Mouse (Mus musculus) thymus, postnatal 0 days (tissue): ENCODE measurements around the gene Ift22. TPM values are rescaled to one million over a fixed set of nuclear protein-coding genes. Genes with fewer than 3 reads are reported as not detected.
"Not testable (repeated sequence)": the region's sequence is repeated elsewhere in the genome, so short reads cannot be mapped to it uniquely, and the experiment has no call there.

ENCODE experiments used
- DNase-seq: peaks from one replicate; pipeline ENCODE4 v3.0.0-alpha.2; 2015; ENCODE audit warnings: low spot score
- polyA plus RNA-seq: library from polyadenylated mRNA; unstranded; fragments of >200 nt; fragmentation: Nextera tagmentation; extraction: Ambion mirVana; gene quantifications from 2 replicates; pipeline ENCODE4 v1.2.1, GENCODE M21; 2015

Ift22 gene
- polyA plus RNA-seq, 1 experiment from 2014 or later, result 36.7 TPM

- DNase-seq, result peak; percentile 55
Observed at GRCm38 (mm10) chr5:136905630-136906029, 2.3 kb upstream of the Ift22 start.

GRCm38 (mm10) chr5:136907587-136907986 lies 363 bp upstream of the Ift22 start:
- no peak for DNase-seq

DNA sequence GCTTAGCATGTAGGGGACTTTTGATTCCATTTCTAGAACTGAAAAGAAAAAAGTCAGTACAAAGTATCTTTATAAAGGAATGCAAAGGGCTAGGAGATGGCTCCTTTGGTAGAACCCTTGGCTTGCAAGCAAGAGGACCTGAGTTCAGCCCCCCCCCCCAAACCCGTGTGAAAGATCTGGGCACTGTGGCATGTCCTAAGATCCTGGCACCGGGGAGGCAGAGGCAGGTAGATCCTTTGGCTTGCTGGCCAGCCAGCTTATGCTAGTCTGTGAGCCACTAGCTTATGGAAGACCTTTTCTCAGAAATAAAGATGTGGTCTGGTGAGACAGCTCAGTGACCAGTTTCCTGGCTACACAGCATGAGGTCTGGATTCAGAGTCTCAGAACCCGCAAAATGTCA lies 6.2 kb downstream of the Ift22 start:
- no peak for DNase-seq

GRCm38 (mm10) chr5:136917613-136918242 lies 9.8 kb downstream of the Ift22 start:
- DNase-seq, result no peak

DNA sequence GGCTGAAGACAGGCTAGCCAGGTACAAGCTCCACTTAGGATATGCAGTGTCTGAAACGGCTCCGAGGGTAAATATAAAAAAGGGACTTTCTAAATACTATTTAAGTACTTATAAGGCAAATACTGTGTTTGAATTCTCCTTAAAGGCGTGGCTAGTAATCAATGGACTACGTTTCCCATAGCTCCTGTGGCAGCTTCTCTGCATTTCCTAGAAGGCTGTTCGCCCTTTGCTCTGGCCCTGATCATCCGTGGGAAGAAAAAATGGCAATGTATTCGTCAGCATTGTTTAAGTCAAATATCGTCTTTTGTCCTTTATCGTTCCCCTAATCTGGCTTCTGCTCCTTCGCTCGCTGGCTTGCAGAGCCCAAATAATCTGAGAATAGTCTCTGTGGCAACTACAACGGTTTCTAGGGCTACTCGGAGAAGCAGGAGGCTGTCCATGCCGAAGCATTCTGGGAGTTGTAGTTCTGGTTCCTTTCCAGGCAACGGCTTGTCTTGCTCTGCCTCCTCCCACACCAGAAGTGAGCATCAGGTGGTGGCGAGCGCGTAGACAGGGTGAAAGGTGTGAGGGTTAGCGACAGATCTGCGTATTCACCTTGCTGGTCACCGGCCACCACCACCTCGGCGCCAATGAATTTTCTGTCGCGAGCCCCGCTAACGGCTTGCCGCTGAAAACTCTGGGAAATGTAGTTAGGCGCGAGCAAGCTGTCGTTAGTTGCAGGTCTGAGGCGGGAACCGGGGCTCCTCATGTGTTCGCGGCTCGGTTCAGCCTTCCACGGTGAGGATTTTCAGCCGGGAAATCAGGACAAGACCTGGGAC lies 10.9 kb downstream of the Ift22 start:
- peak; percentile 83 for DNase-seq

GRCm38 (mm10) chr5:136919546-136920301 lies 11.8 kb downstream of the Ift22 start:
- DNase-seq, result no peak

DNA sequence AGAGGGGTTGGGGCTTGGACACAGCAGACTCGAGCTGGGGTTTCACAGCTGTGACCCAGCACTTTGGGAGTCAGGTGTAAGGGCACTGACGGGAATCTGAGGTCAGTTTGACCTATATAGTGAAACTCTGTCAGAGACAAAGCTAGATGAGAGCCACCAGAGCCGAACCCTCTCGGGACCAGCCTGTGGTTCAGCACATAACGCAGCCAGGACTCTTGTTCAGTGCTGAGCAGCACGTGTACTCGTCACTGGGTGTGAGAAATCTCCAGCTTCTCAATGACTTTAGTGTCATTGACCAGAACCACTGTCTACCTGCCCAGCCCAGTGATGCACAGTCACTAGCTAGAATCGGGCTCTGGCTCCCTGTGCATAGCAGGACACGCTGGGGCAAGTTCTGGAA lies 14.9 kb downstream of the Ift22 start:
- no peak for DNase-seq

DNA sequence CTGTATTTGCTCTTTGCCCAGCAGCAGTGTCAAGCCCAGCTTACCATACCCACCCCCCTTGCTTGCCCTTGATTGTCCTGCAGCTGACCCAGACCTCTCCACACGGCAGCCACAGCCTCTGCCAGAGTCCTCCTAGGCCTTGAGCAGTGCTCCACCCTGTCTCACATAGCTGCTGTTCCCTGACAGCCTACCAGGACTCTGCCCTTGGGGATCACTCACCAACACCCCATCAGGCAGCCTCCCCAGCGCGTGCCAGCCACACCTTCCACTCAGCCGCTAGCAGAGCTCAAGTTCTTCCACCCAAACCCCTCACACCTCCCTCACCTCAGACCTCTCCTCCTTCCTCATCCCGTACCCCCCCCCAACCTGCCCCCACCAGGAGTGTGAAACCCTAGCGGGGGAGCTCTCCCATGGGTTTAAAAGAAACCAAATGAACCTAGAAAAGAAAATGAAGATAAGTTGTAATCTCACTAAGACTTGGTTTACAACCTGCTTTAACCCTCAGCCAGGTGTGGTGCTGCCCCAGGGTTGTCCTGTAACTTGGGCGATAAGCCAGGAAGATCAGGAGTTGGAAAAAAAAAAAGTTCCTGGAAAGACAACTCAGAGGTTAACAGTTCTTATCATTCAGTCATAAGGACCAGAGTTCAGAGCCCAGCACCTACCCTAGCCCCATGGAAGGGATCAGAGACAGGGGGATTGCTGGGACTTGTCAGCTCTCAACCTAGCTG lies 16.0 kb downstream of the Ift22 start:
- no peak for DNase-seq

DNA sequence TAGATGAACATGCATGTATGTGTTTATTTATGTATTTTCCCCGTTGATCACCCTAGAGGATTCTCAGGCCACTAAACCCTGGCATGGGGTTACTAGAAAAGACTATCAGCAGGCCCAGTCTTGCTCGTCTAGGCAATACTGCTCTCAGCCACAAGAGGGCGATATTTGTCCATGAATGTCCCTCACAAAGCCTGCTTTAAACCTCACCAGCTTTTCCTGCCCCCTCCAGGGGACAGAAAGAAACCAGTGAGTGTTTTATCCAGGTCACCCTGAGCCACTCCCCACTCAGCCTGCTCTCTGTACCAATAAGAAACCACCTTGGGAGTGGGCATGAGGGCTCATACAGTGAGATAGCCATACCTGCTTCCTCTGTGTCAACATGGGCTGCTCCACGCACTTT lies 21.1 kb downstream of the Ift22 start:
- DNase-seq, result peak; percentile 82

DNA sequence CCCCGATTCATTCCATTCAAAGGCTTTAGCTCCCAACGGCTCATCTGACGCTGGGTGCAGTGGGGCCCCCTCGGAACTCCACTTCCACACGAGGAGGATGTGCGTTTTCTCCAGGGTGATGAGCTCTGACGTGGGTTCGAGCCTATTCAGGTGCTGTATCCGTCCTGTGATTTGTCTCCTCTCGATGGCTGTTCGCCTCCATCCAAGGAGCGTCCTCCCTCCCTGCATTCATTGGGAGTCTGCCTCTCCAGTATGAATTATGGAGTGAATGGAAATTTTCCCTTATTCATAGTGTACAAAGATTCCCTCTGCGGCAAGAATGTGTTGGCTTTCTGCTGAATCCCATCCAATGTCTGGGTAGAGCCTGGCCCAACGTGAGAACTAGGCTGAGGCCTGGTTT lies 23.9 kb downstream of the Ift22 start:
- no peak for DNase-seq

DNA sequence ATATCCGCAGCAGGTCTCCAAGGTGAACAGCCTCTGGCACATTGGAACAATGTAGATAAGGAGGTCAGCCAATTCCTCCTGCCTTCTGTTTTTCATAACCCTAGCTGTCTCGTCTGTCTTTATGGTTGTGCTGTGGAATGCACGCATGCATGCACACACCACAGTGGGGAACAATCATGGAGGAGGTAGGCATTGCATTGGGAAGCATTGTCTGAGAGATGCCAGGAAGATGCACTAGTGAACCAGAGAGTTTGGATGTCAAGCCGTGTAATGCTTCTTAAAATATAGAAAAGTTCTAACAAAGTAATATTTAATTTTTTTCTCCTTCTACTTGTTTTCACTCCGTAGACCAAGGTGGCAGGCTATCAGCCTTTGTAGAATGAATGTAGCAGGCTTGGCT lies 25.0 kb downstream of the Ift22 start:
- no peak for DNase-seq

- no peak for DNase-seq
Observed at GRCm38 (mm10) chr5:136933930-136934329, 26.0 kb downstream of the Ift22 start.

GRCm38 (mm10) chr5:136935905-136936695 lies 28.1 kb downstream of the Ift22 start:
- DNase-seq, result peak; percentile 8

GRCm38 (mm10) chr5:136936750-136937149 lies 28.8 kb downstream of the Ift22 start:
- DNase-seq, result no peak

GRCm38 (mm10) chr5:136937621-136938020 lies 29.7 kb downstream of the Ift22 start:
- no peak for DNase-seq

- peak; percentile 7 for DNase-seq
Observed at GRCm38 (mm10) chr5:136939284-136939683, 31.3 kb downstream of the Ift22 start.

- not testable (repeated sequence) for DNase-seq
Observed at GRCm38 (mm10) chr5:136940029-136940428, 32.1 kb downstream of the Ift22 start.

DNA sequence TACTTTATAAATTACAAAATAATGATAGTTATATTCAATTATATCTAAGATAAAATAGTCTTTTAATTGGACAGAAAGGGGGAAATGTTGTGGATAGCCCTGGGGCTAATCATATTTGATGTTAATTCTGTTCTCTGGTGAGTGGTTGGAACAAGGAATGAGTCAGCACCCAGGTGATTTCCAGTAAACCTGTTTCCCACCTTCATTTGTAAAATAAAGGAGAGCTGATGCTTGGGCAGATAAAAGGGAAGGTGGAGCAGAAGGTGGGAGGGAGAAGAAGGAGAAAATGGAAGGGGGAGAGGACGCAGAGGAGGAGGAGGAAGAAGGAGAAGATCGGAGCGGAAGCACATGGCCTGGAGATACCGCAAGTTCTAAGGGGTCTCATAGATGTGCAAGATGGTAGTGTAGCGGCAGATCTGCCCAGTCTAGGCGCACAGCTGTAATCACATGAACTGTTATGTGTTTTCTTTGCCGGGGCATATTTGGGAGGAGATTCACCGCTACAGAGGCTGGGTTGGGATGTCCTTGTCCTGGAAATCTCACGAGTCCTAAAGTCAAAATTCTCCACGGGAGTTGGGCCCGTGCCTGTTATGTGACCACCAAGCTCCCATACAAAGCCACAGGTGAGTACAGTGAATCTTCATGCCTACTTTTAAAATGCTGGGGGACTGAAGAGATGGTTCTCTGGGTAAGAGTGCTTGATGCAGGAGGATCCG lies 33.1 kb downstream of the Ift22 start:
- no peak for DNase-seq

DNA sequence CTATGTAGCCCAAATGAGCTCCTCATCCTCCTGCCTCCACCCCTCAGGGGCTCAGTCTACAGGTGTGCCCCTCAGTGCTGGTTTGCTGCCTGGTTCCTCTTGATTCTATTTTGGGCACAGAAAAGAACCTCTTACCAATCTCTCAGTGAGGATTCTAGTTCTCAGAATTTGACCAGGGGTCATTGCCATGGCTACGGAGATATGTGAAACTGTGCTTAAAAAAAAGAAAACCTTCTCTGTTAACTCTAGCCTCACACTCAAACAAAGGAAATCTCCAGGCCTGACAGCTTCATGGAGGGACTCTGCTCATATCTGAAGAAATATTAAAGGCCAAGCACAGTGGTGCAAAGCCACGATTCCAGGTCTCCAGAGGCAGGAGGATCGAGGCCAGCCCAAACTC lies 34.8 kb downstream of the Ift22 start:
- DNase-seq, result no peak

DNA sequence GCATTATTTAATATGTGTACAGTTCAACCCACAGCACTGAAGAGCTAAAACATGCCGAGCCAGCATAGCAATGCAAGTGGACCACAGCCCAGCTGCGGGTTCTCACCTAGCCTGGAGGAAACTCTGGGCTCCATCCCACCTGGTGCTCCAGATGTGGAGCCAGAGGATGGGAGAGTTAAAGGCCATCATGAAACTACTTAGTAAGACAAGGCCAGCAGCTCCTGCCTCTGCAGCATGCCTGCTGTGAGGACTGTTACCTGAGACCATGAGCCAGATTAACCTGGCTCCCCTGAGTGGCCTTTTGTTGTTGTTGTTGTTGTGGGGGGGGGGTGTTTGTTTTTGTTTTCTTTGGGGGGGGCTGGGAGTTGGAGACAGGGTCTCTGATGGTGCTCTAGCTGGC lies 35.4 kb downstream of the Ift22 start:
- DNase-seq, result no peak
